Mouse (Mus musculus) lung, adult 2 months (tissue): Measurements from ENCODE around the gene Sppl3. TPM values are rescaled to one million over a fixed set of nuclear protein-coding genes. Genes with fewer than 3 reads are reported as not detected.

Experiments
- DNase-seq: peaks from one replicate; pipeline ENCODE4 v3.0.0; 2022
- H3K4me1 ChIP-seq: fragments of 200-500 bp; 2 replicates; pipeline ENCODE4 v1.6.1; 2011; ENCODE audit warnings: low read length; ENCODE audit not compliant: control insufficient read depth, insufficient read depth
- H3K4me3 ChIP-seq: fragments of 200-500 bp; replicated peaks from 2 replicates; pipeline ENCODE3; 2011; ENCODE audit warnings: low read depth, mild to moderate bottlenecking, control low read depth, low read length; ENCODE audit errors: extremely low read depth
- CTCF ChIP-seq: fragments of 200-500 bp; IDR thresholded peaks from 2 replicates; pipeline ENCODE4 v1.5.1; 2011; ENCODE audit warnings: mild to moderate bottlenecking, low read length, control low read depth; ENCODE audit not compliant: insufficient read depth
- POLR2A ChIP-seq: fragments of 200-500 bp; IDR thresholded peaks from 2 replicates; pipeline ENCODE4 v1.6.1; 2011; ENCODE audit warnings: low read depth, mild to moderate bottlenecking, control low read depth, low read length, borderline replicate concordance; ENCODE audit errors: extremely low read depth
- WGBS: fragments of 180-500 bp; shearing (Covaris S2); methylation state at CpG from one replicate; pipeline ENCODE4 v1.1.7; 2018; 5-methylcytosine and 5-hydroxymethylcytosine counted together
- polyA plus RNA-seq: library from polyadenylated mRNA; depleted of rRNA; stranded (reverse); fragments of >200 nt; gene quantifications from 2 replicates; pipeline ENCODE4 v1.2.3, GENCODE M21; 2012

Gene Sppl3
- polyA plus RNA-seq, 1 experiment: 107 TPM

GRCm38 (mm10) chr5:115126578-115127312, 115.8 kb downstream of the Sppl3 start:
- TF ChIP-seq POLR2A: no peak
- no peak for TF ChIP-seq CTCF
- 90% methylated on average over 28 of the region's 28 CpGs for WGBS
- Histone ChIP-seq H3K4me1 (0 out of 2 replicates have a peak, but pooled peaks cover 2% of the 10 kb centered on the region), H3K4me3 (no peak overlapping the region)
- DNase-seq: no peak

GRCm38 (mm10) chr5:115127421-115128179, 116.7 kb downstream of the Sppl3 start:
- DNase-seq: no peak
- Histone ChIP-seq H3K4me1 (peaks cover 5% of the 10 kb centered on the region; the same call in 1 of the 2 replicates), H3K4me3 (no peak overlapping the region)
- 93% methylated on average over 22 of the region's 22 CpGs for WGBS
- no peak for TF ChIP-seq POLR2A
- TF ChIP-seq CTCF: no peak

GRCm38 (mm10) chr5:115129328-115129727, 118.4 kb downstream of the Sppl3 start:
- no peak for DNase-seq
- WGBS: 89% methylated on average over 6 of the region's 6 CpGs
- H3K4me3 ChIP-seq: no peak overlapping the region
- TF ChIP-seq POLR2A (no peak), CTCF (no peak)
- H3K4me1 ChIP-seq: peaks cover 16% of the 10 kb centered on the region

- 77% methylated on average over 8 of the region's 8 CpGs for WGBS
- H3K4me1 ChIP-seq: peaks cover 14% of the 10 kb centered on the region
- TF ChIP-seq CTCF (no peak), POLR2A (no peak)
- H3K4me3 ChIP-seq: no peak overlapping the region
- DNase-seq: no peak
These were observed 121.5 kb downstream of the Sppl3 start for GRCm38 (mm10) chr5:115132465-115132864.

- no peak for DNase-seq
- TF ChIP-seq POLR2A (no peak), CTCF (no peak)
- peak overlapping the region; percentile 44 for H3K4me3 ChIP-seq
- peaks cover 14% of the 10 kb centered on the region for H3K4me1 ChIP-seq
- 25% methylated on average over 6 of the region's 6 CpGs for WGBS
These were observed 122.6 kb downstream of the Sppl3 start for GRCm38 (mm10) chr5:115133358-115134066.

- TF ChIP-seq POLR2A: peak; percentile 52; the same call in 1 of the 2 replicates
- no peak for TF ChIP-seq CTCF
- DNase-seq: peak; percentile 90
- Histone ChIP-seq H3K4me3 (peak within 1 kb of the TSS; percentile 70), H3K4me1 (peaks cover 14% of the 10 kb centered on the region)
- under 1% methylated on average over 79 of the region's 81 CpGs for WGBS
These were observed 123.6 kb downstream of the Sppl3 start, which contains the start of gene Unc119b for GRCm38 (mm10) chr5:115134234-115135165. TSS of gene Unc119b (minus strand) at chr5:115134975.

- peaks cover 1% of the 10 kb centered on the region; the same call in 1 of the 2 replicates for H3K4me1 ChIP-seq
- WGBS: 72% methylated on average over 4 of the region's 4 CpGs
- H3K4me3 ChIP-seq: no peak overlapping the region
- no peak for DNase-seq
- TF ChIP-seq CTCF: no peak
- TF ChIP-seq POLR2A: no peak
These were observed 128.2 kb downstream of the Sppl3 start for GRCm38 (mm10) chr5:115139124-115139523.

- WGBS: 61% methylated on average over 3 of the region's 3 CpGs
- no peak for DNase-seq
- TF ChIP-seq POLR2A (no peak), CTCF (no peak)
- Histone ChIP-seq H3K4me3 (no peak overlapping the region), H3K4me1 (peaks cover under 1% of the 10 kb centered on the region; the same call in 1 of the 2 replicates)
These were observed 129.8 kb downstream of the Sppl3 start for GRCm38 (mm10) chr5:115140726-115141125.
